Mouse (Mus musculus) neural tube, embryonic 11.5 days (tissue): ENCODE results near the gene Sly. TPM values are rescaled to one million over a fixed set of nuclear protein-coding genes. Genes with fewer than 3 reads are reported as not detected.
"Not testable (repeated sequence)": the region's sequence is repeated elsewhere in the genome, so short reads cannot be mapped to it uniquely, and the experiment has no call there.

Source experiments
- ATAC-seq: fragments of 200-750 bp; cut with Nextera tagmentation; 2 replicates; pipeline ENCODE4 v1.8.0; 2017; ENCODE audit warnings: moderate number of reproducible peaks, mild to moderate bottlenecking, moderate TSS enrichment, moderate library complexity; ENCODE audit not compliant: insufficient read depth, low FRiP score, low TSS enrichment
- DNase-seq: peaks from one replicate; pipeline ENCODE4 v3.0.0-alpha.2; 2015; ENCODE audit warnings: low spot score
- H3K27ac ChIP-seq: fragments of 300-500 bp; sonication (generic); 2 replicates; pipeline ENCODE4 v1.5.1; 2014; ENCODE audit warnings: low read depth, mild to moderate bottlenecking, low read length
- H3K27me3 ChIP-seq: fragments of 300-500 bp; sonication (generic); 2 replicates; pipeline ENCODE4 v1.6.1; 2014; ENCODE audit warnings: mild to moderate bottlenecking, low read length, mixed read lengths; ENCODE audit not compliant: control insufficient read depth, insufficient read depth
- H3K36me3 ChIP-seq: fragments of 300-500 bp; sonication (generic); 2 replicates; pipeline ENCODE4 v1.6.1; 2014; ENCODE audit warnings: mild to moderate bottlenecking, low read length, moderate library complexity, mixed read lengths; ENCODE audit not compliant: control insufficient read depth, insufficient read depth
- H3K4me1 ChIP-seq: fragments of 300-500 bp; sonication (generic); 2 replicates; pipeline ENCODE4 v1.6.1; 2014; ENCODE audit warnings: low read length, mixed read lengths; ENCODE audit not compliant: control insufficient read depth, insufficient read depth
- H3K4me2 ChIP-seq: fragments of 300-500 bp; sonication (generic); 2 replicates; pipeline ENCODE4 v1.6.1; 2014; ENCODE audit warnings: low read depth, mild to moderate bottlenecking, moderate library complexity
- H3K4me3 ChIP-seq: fragments of 300-500 bp; sonication (generic); 2 replicates; pipeline ENCODE4 v1.5.1; 2014; ENCODE audit warnings: low read depth, low read length
- H3K9ac ChIP-seq: fragments of 300-500 bp; sonication (generic); 2 replicates; pipeline ENCODE4 v1.6.1; 2014; ENCODE audit warnings: mild to moderate bottlenecking, low read length
- H3K9me3 ChIP-seq: fragments of 300-500 bp; sonication (generic); 2 replicates; pipeline ENCODE4 v1.6.1; 2016; ENCODE audit warnings: low read length; ENCODE audit not compliant: control insufficient read depth
- WGBS: fragments of 180-500 bp; shearing (Covaris S2); extraction: QIAGEN DNeasy Blood & Tissue Kit; methylation state at CpG from one replicate; pipeline ENCODE4 v1.1.7; 2014; 5-methylcytosine and 5-hydroxymethylcytosine counted together
- polyA plus RNA-seq: library from polyadenylated mRNA; unstranded; fragments of >200 nt; fragmentation: Nextera tagmentation; extraction: Ambion mirVana; gene quantifications from 2 replicates; pipeline ENCODE4 v1.2.1, GENCODE M21; 2014

The Sly gene
- not detected in 2 replicates for polyA plus RNA-seq

DNA sequence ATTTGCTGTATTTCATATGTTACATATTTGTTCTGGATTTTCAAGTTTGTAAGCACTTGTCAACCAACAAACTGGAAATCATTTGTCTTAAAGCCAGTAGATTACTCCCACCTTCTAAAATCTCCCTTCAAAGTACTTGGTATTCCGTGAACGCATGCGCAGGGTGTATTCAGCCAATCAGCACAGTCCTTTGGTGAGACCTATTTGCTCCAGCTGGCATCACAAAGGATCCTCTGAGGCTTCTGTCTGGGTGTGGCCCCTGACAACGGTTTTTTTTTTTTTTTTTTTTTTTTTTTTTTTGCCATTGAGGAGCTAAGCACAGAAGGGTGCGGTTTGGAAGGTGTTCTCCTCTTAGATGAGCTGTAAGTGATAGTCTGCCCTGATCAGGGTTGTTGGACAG, at the start of gene Sly:
Gene Sly, plus strand, starts transcription at position 301 of the 400 bp plus-strand sequence.
- not testable (repeated sequence) for H3K4me2 ChIP-seq, H3K27ac ChIP-seq, H3K9ac ChIP-seq, H3K36me3 ChIP-seq, H3K4me3 ChIP-seq, H3K27me3 ChIP-seq, H3K9me3 ChIP-seq, H3K4me1 ChIP-seq, DNase-seq, ATAC-seq
- no CpG with 5 or more reads among the region's 5 CpGs for WGBS
